Mouse (Mus musculus) megakaryocyte, embryonic 14.5 days (primary cell): ENCODE measurements around the gene Glipr1l3.
"Not testable (repeated sequence)": the region's sequence is repeated elsewhere in the genome, so short reads cannot be mapped to it uniquely, and the experiment has no call there.

ENCODE experiments used
- FLI1 ChIP-seq: IDR thresholded peaks from 2 replicates; pipeline ENCODE4 v1.6.1; 2012; ENCODE audit warnings: low read length, inconsistent platforms, mixed read lengths
- GATA1 ChIP-seq: IDR thresholded peaks from 3 replicates; pipeline ENCODE4 v1.6.1; 2012; ENCODE audit warnings: mixed read lengths, low read length, inconsistent platforms, borderline replicate concordance

DNA sequence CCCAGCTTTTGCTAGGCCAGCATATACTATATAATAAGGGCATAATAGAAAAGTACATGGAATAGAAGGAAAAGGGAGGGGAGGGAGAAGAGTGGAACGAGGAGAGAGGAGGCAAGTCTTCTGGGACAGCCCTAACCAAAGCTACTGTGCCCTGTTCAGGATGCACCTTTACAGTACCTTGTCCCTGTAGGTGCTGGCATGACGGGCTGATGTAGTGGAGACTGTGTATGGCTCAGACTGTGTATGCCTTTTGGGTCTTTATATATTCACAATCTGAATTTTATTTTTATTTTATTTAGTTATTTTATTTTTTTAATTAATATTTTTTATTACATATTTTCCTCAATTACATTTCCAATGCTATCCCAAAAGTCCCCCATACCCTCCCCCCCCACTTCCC is 33.8 kb upstream of the Glipr1l3 start:
- not testable (repeated sequence) for TF ChIP-seq GATA1, FLI1
